Mouse (Mus musculus): ENCODE measurements around the gene Vmn2r69. TPM values are rescaled to one million over a fixed set of nuclear protein-coding genes. Genes with fewer than 3 reads are reported as not detected.

The Vmn2r69 gene
- polyA plus RNA-seq (2014; fragmentation: Nextera tagmentation; extraction: Ambion mirVana): not detected in 2 replicates

GRCm38 (mm10) chr7:85415820-85416219 is at the start of gene Vmn2r69:
Vmn2r69 (minus strand) TSS chr7:85415920.
- Histone ChIP-seq H3K9me3 (ENCODE audit: control insufficient read depth, low read length) (no peaks in the 10 kb centered on the region), H3K27ac (replicated peaks; ENCODE audit: low read depth, low read length) (no peak within 1 kb of the TSS), H3K4me2 (ENCODE audit: low read depth, severe bottlenecking) (no peak within 1 kb of the TSS), H3K27me3 (ENCODE audit: control insufficient read depth, insufficient read depth, low read length) (no peaks in the 10 kb centered on the region), H3K4me1 (ENCODE audit: control insufficient read depth, insufficient read depth, low read length) (no peaks in the 10 kb centered on the region), H3K36me3 (ENCODE audit: control insufficient read depth, insufficient read depth, low read length) (no peaks in the 10 kb centered on the region), H3K9ac (ENCODE audit: low read length) (no peak within 1 kb of the TSS), H3K4me3 (ENCODE audit: low read depth, low read length) (no peak within 1 kb of the TSS)
- ATAC-seq (ENCODE audit: insufficient number of reproducible peaks, low FRiP score, low TSS enrichment, low read depth): no peak
- no peak for DNase-seq (ENCODE audit: low spot score)
- WGBS: 78% methylated on average over 3 of the region's 3 CpGs

Other genes with a start within 250 kb of the Vmn2r69 start
- not detected in 2 replicates for gene Vmn2r68, start 178.1 kb downstream of the Vmn2r69 start, polyA plus RNA-seq (2014; fragmentation: Nextera tagmentation; extraction: Ambion mirVana)
- not detected in 2 replicates for gene Vmn2r71, start 147.2 kb upstream of the Vmn2r69 start, polyA plus RNA-seq (2014; fragmentation: Nextera tagmentation; extraction: Ambion mirVana)
- gene Vmn2r70, start 153.3 kb upstream of the Vmn2r69 start, polyA plus RNA-seq (2014; fragmentation: Nextera tagmentation; extraction: Ambion mirVana): not detected in 2 replicates

All from limb, embryonic 11.5 days (tissue).